ENCODE assay signal across 8 mouse cellular contexts in genomic region chr17:46486995-46487394, GRCm38 (mm10). TPM values are rescaled to one million over a fixed set of nuclear protein-coding genes. Genes with fewer than 3 reads are reported as not detected.
DNase-seq lines count a peak whose midpoint lies in the region; ATAC-seq lines count a peak whose summit lies in the region.

No protein-coding gene starts in this region.

- H3K9me3 ChIP-seq in kidney, embryonic 15.5 days (replicated peaks): no peaks in the 10 kb centered on the region
- no peaks in the 10 kb centered on the region for H3K9me3 ChIP-seq in embryonic facial prominence, embryonic 11.5 days (replicated peaks; ENCODE audit: control insufficient read depth, low read length)
- H3K9me3 ChIP-seq in hindbrain, embryonic 16.5 days (ENCODE audit: control insufficient read depth, low read length): no peaks in the 10 kb centered on the region

- H3K36me3 ChIP-seq in kidney, embryonic 15.5 days: no peaks in the 10 kb centered on the region
- H3K36me3 ChIP-seq in embryonic facial prominence, embryonic 11.5 days (replicated peaks; ENCODE audit: control insufficient read depth, insufficient read depth, low read depth, low read length): no peaks in the 10 kb centered on the region
- H3K36me3 ChIP-seq in hindbrain, embryonic 16.5 days (ENCODE audit: control insufficient read depth, insufficient read depth, low read length): no peaks in the 10 kb centered on the region

- 7% methylated on average over 13 of the region's 22 CpGs for WGBS in kidney, embryonic 15.5 days
- WGBS in embryonic facial prominence, embryonic 11.5 days: 4% methylated on average over 4 of the region's 22 CpGs
- WGBS in hindbrain, embryonic 16.5 days: 2% methylated on average over 21 of the region's 22 CpGs

- DNase-seq in kidney, adult 18-20 months: no peak
- DNase-seq in embryonic facial prominence, embryonic 11.5 days (ENCODE audit: low spot score): peak; percentile 9
- DNase-seq in neural tube, embryonic 10.5 days (ENCODE audit: extremely low spot score, low spot score): peak; percentile 38
- no peak for DNase-seq in thymus, postnatal 4 days
- no peak for DNase-seq in adrenal gland, postnatal 14 days
- DNase-seq in layer of hippocampus, postnatal 25 days (ENCODE audit: extremely low spot score in 1 of 2, low spot score in 1 of 2): no peak

- peak overlapping the region; percentile 46 for H3K4me3 ChIP-seq in kidney, embryonic 15.5 days (replicated peaks)
- H3K4me3 ChIP-seq in embryonic facial prominence, embryonic 11.5 days (ENCODE audit: low read depth, low read length): peak overlapping the region; percentile 50
- peak overlapping the region; percentile 80 for H3K4me3 ChIP-seq in hindbrain, embryonic 16.5 days (ENCODE audit: low read length)

- 0 out of 2 replicates have a peak overlapping the region, but pooled peaks have one; percentile 29 for H3K9ac ChIP-seq in kidney, embryonic 15.5 days
- H3K9ac ChIP-seq in embryonic facial prominence, embryonic 11.5 days (replicated peaks; ENCODE audit: low read length): peak overlapping the region; percentile 53
- H3K9ac ChIP-seq in hindbrain, embryonic 16.5 days (ENCODE audit: low read depth, low read length): peak overlapping the region; percentile 94

- peaks cover 22% of the 10 kb centered on the region for H3K4me1 ChIP-seq in kidney, embryonic 15.5 days
- H3K4me1 ChIP-seq in embryonic facial prominence, embryonic 11.5 days (ENCODE audit: control insufficient read depth, insufficient read depth, low read length): 0 out of 2 replicates have a peak, but pooled peaks cover 4% of the 10 kb centered on the region
- H3K4me1 ChIP-seq in hindbrain, embryonic 16.5 days (ENCODE audit: control insufficient read depth, insufficient read depth, low read depth, low read length): peaks cover 40% of the 10 kb centered on the region

- H3K27ac ChIP-seq in kidney, embryonic 15.5 days: no peak overlapping the region
- H3K27ac ChIP-seq in embryonic facial prominence, embryonic 11.5 days (replicated peaks; ENCODE audit: low read depth, low read length): no peak overlapping the region
- peak overlapping the region; percentile 77 for H3K27ac ChIP-seq in hindbrain, embryonic 16.5 days (ENCODE audit: low read depth, low read length)

- H3K4me2 ChIP-seq in kidney, embryonic 15.5 days: peak overlapping the region; percentile 79
- peak overlapping the region; percentile 85 for H3K4me2 ChIP-seq in embryonic facial prominence, embryonic 11.5 days (ENCODE audit: low read depth, low read length)
- H3K4me2 ChIP-seq in hindbrain, embryonic 16.5 days (ENCODE audit: low read length): peak overlapping the region; percentile 82

- no peak for ATAC-seq in kidney, embryonic 15.5 days (replicated peaks; ENCODE audit: low FRiP score)
- no peak; the same call in 1 of the 2 replicates for ATAC-seq in embryonic facial prominence, embryonic 11.5 days (replicated peaks; ENCODE audit: insufficient number of reproducible peaks, low FRiP score, low TSS enrichment, low read depth)
- ATAC-seq in hindbrain, embryonic 16.5 days: peak; percentile 31; the same call in 1 of the 2 replicates

- H3K27me3 ChIP-seq in kidney, embryonic 15.5 days: peaks cover 88% of the 10 kb centered on the region
- peaks cover 52% of the 10 kb centered on the region for H3K27me3 ChIP-seq in embryonic facial prominence, embryonic 11.5 days (ENCODE audit: control insufficient read depth, insufficient read depth, low read length)
- H3K27me3 ChIP-seq in hindbrain, embryonic 16.5 days (replicated peaks; ENCODE audit: control insufficient read depth, insufficient read depth, low read length): no peaks in the 10 kb centered on the region

RNA-seq across cellular contexts. Expression of gene Ttbk1, which starts 0.5 kb away (rescaled TPM):
- polyA plus RNA-seq in kidney, embryonic 15.5 days (2015; fragmentation: Nextera tagmentation; extraction: Ambion mirVana): 0.17 and 0.26 TPM in 2 replicates
- polyA plus RNA-seq in embryonic facial prominence, embryonic 11.5 days (2014; fragmentation: Nextera tagmentation; extraction: Ambion mirVana): 0.38 and 0.63 TPM in 2 replicates
- polyA plus RNA-seq in hindbrain, embryonic 16.5 days (2015; fragmentation: Nextera tagmentation; extraction: Ambion mirVana): 5.1 and 5.5 TPM in 2 replicates
- 0.78 and 1.4 TPM in 2 replicates for total RNA-seq in adrenal gland, postnatal 14 days (2021)
- total RNA-seq in layer of hippocampus, postnatal 25 days (2021): 100 to 1,000 TPM; 112 to 124 TPM

RNA-seq across cellular contexts. Expression of gene Dnph1, which starts 9.5 kb away (rescaled TPM):
- polyA plus RNA-seq in kidney, embryonic 15.5 days (2015; fragmentation: Nextera tagmentation; extraction: Ambion mirVana): 58.0 and 58.5 TPM in 2 replicates
- 65.9 and 74.9 TPM in 2 replicates for polyA plus RNA-seq in embryonic facial prominence, embryonic 11.5 days (2014; fragmentation: Nextera tagmentation; extraction: Ambion mirVana)
- 18.7 and 19.0 TPM in 2 replicates for polyA plus RNA-seq in hindbrain, embryonic 16.5 days (2015; fragmentation: Nextera tagmentation; extraction: Ambion mirVana)
- 5.3 and 7.8 TPM in 2 replicates for total RNA-seq in adrenal gland, postnatal 14 days (2021)
- 1 to 10 TPM; 5.1 to 6.7 TPM for total RNA-seq in layer of hippocampus, postnatal 25 days (2021)

RNA-seq across cellular contexts. Expression of gene Slc22a7, which starts 48.7 kb away (rescaled TPM):
- polyA plus RNA-seq in kidney, embryonic 15.5 days (2015; fragmentation: Nextera tagmentation; extraction: Ambion mirVana): not detected in 2 replicates
- not detected in 2 replicates for polyA plus RNA-seq in embryonic facial prominence, embryonic 11.5 days (2014; fragmentation: Nextera tagmentation; extraction: Ambion mirVana)
- not detected in 2 replicates for polyA plus RNA-seq in hindbrain, embryonic 16.5 days (2015; fragmentation: Nextera tagmentation; extraction: Ambion mirVana)
- total RNA-seq in adrenal gland, postnatal 14 days (2021): 0.49 and 14.3 TPM in 2 replicates
- total RNA-seq in layer of hippocampus, postnatal 25 days (2021): under 1 TPM in 1 of 2 experiments, not detected in 1; 0.32 TPM

RNA-seq across cellular contexts. Expression of gene Crip3, which starts 58.3 kb away (rescaled TPM):
- polyA plus RNA-seq in kidney, embryonic 15.5 days (2015; fragmentation: Nextera tagmentation; extraction: Ambion mirVana): 0.51 and 0.64 TPM in 2 replicates
- polyA plus RNA-seq in embryonic facial prominence, embryonic 11.5 days (2014; fragmentation: Nextera tagmentation; extraction: Ambion mirVana): 0.43 and 1.0 TPM in 2 replicates
- polyA plus RNA-seq in hindbrain, embryonic 16.5 days (2015; fragmentation: Nextera tagmentation; extraction: Ambion mirVana): 3.3 and 3.6 TPM in 2 replicates
- total RNA-seq in adrenal gland, postnatal 14 days (2021): 1.1 and 1.2 TPM in 2 replicates
- total RNA-seq in layer of hippocampus, postnatal 25 days (2021): 1 to 10 TPM; 2.5 to 2.9 TPM

RNA-seq across cellular contexts. Expression of gene Cul9, which starts 59.2 kb away (rescaled TPM):
- 5.3 and 5.8 TPM in 2 replicates for polyA plus RNA-seq in kidney, embryonic 15.5 days (2015; fragmentation: Nextera tagmentation; extraction: Ambion mirVana)
- 3.5 and 3.7 TPM in 2 replicates for polyA plus RNA-seq in embryonic facial prominence, embryonic 11.5 days (2014; fragmentation: Nextera tagmentation; extraction: Ambion mirVana)
- 19.7 and 25.1 TPM in 2 replicates for polyA plus RNA-seq in hindbrain, embryonic 16.5 days (2015; fragmentation: Nextera tagmentation; extraction: Ambion mirVana)
- 17.1 and 20.7 TPM in 2 replicates for total RNA-seq in adrenal gland, postnatal 14 days (2021)
- 10 to 100 TPM; 51.1 to 57.4 TPM for total RNA-seq in layer of hippocampus, postnatal 25 days (2021)

Comparison
In these comparisons a context has a peak if more than half of its experiments do, and no peak if none do; other contexts are left out.
1. H3K9ac ChIP-seq: peak in every context shown above with its lines; median percentile 94 in hindbrain, embryonic 16.5 days; 53 in embryonic facial prominence, embryonic 11.5 days; 29 in kidney, embryonic 15.5 days.
2. DNase-seq: peak in embryonic facial prominence, embryonic 11.5 days (single experiment) and neural tube, embryonic 10.5 days (single experiment); none in kidney, adult 18-20 months (single experiment), thymus, postnatal 4 days (single experiment), adrenal gland, postnatal 14 days (single experiment) and layer of hippocampus, postnatal 25 days (0 of 2).
3. Peak in every context shown above with its lines, with median percentiles within 50 percentile points of each other: H3K4me2 ChIP-seq and H3K4me3 ChIP-seq.